Mouse (Mus musculus) frontal cortex, postnatal 25 days (tissue): ENCODE results near the gene Gbp2b.
"Not testable (repeated sequence)": the region's sequence is repeated elsewhere in the genome, so short reads cannot be mapped to it uniquely, and the experiment has no call there.

Experiments
- DNase-seq, 2 experiments: peaks; one replicate each; pipeline ENCODE4 v3.0.0; 2022; ENCODE audit warnings: low spot score in 2 of 2

The Gbp2b gene

DNA sequence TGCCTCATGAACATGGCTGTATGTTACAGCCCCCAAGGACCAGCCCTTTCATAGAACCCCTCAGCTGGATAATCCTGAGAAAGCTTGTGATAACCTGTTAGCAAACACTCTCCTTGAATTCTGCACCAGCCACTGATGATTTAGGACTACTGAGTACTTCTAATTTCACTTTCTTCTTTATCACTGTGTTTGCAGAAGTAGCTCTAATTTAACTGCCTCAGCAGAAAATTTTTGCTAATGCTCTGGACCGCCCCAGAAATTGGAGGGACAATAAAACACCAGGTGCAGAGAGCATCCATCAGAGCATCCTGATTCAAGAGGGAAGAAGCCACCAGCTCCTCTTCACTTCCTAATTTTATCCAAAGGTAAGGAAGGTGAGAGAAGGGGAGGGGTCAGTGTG, at the start of gene Gbp2b:
Gene Gbp2b (plus strand): TSS at position 301 of the 400 bp plus-strand sequence.
- no peak for DNase-seq

DNA sequence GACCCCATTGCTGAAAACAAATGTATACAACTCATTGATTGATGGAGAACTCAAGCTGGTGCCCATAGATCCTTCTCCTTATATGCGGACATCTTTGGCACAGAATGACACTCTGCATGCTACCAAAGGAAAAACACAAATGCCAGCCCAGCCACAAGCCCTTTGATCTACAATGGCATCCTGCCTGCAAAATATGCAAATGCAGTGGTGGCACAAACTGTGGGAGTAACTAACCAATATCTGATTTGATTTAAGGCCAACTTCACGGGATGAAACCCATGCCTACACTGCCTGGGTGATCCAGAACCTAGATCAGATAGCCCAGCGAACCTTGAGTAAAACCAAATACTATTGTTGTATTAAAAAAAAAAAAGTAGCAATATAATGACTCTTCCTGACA, 48.0 kb upstream of the Gbp2b start:
- no peak for DNase-seq

DNA sequence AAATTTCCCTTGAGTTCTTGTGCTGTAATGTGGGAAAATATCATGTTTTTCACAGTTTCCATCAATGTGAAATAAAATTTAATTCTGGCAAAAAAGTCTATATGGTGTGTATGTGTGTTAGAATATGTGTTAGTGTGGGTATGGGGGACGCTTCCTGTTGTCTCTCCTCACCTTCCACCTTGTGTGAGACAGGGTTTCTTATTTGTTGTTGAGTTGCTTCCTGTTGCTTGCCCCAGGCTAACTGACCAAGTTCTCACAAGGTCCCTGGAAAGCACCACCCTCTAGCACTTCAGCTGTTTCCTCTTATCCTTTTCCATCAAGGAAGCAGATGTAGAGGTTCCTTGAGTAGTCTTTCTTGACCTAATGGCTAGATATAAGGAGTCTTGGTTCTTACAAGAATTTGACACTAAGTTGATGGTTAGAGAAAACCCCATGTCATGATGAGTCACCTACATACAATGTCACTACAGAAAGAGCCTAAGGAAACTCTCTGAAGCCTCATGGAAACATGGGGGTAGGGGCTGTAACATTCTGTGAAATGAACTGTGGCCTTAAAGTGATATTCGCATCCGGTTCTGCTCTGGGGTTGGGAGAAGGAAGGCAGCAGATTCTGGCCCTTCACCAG, 44.5 kb upstream of the Gbp2b start:
- DNase-seq: no peak

DNA sequence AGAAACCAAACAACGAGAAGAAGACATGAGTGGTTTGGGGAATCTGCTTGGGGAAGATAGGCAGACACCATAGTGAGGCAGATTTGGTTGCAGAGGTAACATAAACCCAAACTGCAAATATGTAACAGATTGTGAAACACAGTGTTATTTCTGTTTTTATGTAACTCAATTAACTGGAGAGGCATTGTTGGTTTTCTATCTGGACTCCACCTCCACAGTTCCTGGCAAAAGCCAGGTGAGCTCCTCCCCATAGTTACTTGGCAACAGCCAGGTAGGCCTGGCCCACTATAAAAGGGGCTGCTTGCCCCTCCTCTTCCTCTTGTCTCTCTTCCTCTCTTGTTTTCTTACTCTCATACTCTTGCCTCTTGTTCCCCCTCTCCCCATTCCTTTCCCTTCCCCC, 40.0 kb upstream of the Gbp2b start:
- DNase-seq: no peak

DNA sequence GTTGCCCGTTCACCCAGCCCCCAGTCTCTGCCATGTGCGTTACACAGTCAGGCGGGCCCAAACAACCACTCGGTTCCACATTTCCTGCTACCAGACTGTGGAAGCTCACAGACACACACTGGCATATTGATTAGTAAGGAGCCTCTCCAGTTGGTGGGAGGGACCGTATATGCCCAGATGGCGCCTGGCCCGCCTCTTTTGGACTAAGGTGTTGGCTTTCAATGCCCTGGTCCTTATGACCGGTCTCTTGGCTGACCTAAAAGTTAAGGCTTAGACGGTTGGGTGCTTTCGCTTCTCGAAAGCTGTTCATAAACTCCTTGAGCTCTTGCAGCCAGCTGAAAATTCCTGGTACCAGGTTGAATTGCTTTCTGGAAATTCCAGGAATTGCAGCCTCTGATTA, 39.0 kb upstream of the Gbp2b start:
- DNase-seq: no peak

DNA sequence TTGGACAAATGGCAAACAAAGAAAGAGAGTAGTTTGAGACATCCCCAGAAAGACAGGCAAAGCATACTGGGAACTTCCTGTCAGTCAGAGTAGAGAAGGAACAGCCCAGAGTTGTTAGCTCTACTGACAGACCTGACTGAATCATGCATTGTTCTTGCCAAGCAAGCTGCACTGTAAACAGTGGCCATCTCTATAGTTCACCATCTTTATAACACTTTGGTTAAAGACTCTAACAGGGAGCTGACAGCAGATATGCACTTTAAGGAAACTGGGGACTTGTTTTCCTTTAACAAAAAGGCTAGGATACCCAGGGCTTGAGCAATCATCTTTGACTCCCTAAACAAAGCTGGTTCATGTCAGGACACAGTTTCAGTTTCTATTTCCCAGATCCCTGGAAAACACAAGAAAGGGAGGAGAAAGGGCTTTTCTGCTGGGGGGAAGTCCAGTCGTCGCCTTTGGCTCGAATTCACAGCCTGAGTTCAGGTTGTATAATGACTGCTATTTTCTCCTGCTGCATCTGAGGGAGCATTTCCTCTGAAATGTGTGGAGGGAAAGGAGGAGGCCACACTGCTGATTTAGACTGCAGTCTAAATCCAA, 34.9 kb upstream of the Gbp2b start, which contains the start of gene Gbp3:
Gene Gbp3 (plus strand): TSS at position 395 of the 597 bp plus-strand sequence.
- DNase-seq: no peak

DNA sequence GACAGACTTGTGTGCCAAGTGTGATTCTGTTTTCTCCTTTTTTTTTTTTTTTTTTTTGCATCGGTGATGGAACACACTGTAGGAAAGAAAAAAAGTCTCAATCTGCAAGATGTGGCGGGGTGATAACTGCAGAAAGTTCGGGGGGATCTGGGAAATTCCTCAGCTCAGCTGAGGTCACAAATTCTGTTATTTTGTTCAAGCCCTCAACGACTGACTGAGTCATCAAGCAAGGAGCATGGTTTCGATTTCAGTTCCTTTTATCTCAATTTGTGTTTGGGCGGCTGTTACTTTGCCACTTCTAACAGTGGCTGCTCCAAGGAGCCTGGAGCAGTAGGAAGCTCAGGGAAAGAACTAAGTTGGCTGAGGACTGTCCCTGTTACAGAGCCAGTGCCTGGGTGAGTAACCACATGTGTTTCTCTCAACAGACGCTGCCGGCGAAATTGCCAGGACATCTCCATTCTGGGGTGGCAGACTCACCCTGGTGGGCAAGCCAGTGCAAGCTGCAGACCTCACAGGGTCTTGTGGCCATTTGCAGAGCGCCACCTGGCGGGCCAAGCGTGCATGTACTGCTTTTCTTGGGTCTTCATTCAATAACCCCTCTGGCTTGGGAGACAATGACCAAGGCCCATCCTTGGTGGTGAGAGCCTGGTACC, 34.2 kb upstream of the Gbp2b start:
- DNase-seq: peak; percentile 63 to 74

DNA sequence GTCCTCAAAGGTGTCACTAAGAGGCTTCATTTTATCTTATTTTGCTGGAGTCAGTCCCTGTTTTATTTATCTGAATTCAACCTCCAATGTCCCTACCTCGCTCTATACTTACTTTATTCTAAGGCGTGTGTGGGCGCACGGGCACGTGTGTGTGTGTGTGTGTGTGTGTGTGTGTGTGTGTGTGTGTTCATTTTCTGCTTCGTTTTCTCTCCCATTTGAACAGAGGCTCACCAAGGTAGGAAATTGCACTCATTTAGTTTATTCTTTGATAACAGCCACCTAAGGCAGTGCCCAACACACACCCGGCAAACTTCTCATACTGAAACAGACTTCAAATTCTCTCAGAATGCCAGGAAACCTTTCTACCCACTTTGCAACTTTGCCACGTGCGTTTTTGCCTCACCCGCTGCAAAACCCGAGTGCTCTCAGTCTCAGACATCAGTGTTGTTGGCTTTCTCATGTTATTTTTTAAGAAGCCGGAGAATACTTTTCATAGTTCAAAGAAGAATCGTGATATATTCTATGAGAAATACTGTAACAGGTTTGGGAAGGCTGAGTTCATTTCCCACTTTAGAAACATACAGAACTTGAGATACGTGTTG, 33.5 kb upstream of the Gbp2b start:
- DNase-seq: no peak

DNA sequence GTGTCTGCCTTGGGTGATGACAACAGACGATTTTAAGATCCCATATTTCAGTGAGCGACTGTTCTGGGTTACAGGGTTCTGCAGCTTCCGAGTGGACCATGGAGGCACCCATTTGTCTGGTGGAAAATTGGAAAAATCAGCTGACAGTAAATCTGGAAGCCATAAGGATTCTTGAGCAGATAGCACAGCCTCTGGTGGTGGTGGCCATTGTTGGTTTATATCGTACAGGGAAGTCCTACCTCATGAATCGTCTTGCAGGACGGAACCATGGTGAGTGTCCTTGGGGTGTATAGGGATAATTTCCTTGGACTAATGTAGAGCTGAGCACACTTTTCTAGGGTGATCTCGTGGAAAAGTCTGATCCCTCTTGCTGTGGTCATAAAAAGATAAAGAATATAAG, 33.0 kb upstream of the Gbp2b start:
- no peak for DNase-seq

DNA sequence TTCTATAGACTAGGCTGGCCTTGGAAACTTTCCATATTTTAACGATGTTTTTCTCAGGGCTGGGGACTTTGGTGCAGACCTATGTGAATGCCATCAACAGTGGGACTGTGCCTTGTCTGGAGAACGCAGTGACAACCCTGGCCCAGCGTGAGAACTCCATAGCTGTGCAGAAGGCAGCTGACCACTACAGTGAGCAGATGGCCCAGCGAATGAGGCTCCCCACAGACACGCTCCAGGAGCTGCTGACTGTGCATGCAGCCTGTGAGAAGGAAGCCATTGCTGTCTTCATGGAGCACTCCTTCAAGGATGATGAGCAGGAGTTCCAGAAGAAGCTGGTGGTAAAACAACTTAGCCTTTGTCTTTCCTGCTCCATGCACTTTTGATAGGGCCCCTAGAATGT, 27.2 kb upstream of the Gbp2b start:
- not testable (repeated sequence) for DNase-seq

DNA sequence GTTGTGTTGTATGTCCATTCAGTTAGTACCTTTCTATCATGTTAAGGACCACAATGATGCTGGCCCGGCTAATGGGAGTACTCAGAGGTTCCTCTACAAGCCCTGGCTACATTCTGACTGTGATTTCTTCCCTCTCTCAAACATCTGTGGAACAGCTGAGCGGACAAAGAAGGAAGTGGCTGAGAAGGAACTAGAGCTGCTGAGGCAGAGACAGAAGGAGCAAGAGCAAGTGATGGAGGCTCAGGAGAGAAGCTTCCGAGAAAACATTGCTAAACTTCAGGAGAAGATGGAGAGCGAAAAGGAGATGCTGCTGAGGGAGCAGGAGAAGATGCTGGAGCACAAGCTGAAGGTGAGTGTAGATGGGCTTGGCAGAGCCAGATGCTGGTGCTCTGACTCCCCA, 23.9 kb upstream of the Gbp2b start:
- no peak for DNase-seq

DNA sequence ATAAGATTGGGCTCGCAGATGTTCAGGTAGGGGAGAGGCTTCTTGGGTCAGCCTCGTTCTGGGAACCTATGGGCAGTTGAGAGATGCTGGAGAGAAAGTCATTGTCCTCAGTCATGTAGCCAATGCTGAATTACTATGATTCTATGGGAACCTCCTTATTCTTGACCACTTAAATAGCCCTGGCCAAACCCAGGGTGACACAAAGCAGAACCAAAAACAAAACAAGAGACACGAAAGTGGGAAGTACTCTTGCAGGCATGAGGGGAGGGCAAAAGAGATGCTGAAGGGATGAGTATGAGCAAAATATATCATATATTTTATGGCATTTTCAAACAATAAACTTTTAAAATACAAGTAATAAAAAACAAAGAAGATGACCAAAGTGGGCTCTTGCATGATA, 17.5 kb upstream of the Gbp2b start:
- DNase-seq: no peak

DNA sequence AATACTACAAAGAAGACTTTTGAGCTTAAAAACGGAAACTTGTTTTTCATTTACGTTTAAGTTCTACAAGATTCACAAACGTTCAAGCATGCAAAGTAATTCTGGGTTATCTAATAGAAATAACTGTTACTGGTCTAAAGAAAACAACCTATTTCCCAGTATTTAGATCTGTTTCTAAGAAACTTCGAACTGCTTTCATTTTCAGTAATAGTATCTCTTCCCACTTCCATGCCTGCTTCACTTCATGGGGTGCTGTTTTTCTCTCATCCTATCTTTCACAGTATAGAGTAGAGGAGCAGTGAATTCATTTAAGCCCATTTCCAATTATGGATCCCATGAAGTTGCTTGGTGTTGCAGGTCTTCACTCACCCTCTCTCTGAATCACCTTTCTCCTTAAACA, 16.3 kb upstream of the Gbp2b start:
- no peak for DNase-seq

DNA sequence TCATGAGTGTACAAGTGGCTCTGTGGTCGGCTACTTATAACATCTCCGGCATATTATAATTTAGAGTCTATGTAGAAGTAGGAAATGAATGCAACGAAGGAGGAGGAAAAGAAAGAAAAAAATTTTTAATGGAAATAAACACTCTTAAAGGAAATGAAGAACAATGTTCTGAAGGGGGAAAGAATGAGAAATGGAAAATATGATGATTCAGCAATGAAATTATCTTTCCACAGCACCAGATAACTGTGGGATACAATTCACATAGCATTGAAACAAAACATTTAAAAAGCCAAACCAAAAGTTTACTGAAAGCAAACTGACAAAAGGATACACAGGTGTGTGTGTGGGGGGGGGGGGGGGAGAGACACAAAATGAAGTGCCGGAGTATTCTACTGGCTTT, 11.6 kb upstream of the Gbp2b start:
- DNase-seq: no peak

DNA sequence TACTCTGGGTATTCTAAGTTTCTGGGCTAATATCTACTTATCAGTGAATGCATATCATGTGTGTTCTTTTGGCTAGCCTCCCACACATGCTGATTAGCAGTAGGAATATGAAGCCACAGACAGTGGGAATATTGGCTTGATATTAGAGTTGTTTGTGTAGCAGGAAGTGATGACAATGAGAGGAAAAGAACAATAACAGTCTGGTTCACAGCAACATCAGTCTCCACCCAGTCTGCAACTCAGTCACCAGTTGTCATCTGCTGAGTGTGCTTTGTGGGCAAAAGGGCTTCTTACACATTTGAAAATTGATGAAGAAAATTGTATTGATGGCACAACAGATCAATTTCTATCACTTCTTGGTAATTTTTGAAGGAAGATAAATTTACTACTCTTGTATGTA, 7.3 kb upstream of the Gbp2b start:
- DNase-seq: no peak

DNA sequence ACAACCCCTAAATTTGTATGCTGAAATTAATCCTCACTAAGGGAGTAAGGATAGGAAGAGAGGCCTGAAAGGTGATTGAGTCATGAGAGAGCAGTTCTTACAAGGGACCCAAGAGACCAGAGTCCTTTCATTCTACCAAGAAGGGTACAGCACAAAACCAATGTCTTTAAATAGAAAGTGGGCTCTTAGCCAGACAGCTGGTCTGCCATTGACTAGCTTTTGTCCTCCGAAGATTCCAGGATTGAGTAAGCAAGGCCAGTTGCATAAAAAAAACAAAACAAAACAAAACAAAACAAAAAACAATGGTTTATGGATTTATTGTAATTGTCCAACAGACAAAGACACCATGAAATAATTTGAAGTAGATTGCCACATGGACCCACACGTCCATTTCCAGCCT, 5.8 kb upstream of the Gbp2b start:
- DNase-seq: no peak

DNA sequence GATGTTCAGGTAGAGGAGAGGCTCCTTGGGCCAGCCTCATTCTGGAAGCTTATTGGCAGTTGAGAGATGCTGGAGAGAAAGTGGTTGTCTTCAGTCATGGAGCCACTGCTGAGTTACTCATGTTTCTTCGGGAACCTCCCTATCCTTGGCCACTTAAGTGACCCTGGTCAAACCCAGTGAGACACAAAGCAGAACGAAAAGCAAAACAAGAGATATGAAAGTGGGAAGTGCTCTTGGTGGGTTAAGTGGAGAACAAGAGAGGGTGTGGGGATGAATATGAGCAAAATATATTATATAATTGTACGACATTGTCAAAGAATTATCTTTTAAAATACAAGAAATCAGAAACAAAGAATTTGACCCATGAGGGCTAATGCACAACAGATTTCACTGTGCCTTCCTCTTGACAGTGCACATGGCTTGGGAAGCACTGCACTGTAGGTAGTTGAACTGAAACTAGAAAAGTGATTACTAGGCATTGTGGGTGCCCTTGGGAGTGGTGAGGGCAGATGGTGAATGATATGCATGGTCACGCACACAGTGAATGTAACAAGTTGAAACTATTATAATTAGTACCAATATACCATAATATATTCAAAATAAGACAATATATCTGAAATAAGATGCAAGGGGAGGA, 4.1 kb upstream of the Gbp2b start:
- DNase-seq: no peak

DNA sequence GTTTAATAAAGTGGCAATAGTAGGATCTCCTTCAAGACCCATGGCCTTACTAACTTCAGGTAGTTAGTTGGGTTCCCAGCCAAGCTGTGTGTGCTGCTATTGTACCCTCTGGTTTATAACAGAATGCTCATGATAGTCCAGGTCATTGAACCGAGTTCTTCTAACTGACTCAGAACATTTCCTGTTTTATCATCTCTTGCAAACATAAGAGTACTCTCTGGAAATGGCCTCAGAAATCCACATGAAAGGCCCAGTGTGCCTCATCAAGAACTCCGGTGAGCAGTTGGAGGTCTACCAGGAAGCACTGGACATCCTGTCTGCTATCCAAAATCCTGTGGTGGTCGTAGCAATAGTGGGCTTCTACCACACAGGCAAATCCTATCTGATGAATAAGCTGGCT, 3.3 kb downstream of the Gbp2b start:
- DNase-seq: no peak

DNA sequence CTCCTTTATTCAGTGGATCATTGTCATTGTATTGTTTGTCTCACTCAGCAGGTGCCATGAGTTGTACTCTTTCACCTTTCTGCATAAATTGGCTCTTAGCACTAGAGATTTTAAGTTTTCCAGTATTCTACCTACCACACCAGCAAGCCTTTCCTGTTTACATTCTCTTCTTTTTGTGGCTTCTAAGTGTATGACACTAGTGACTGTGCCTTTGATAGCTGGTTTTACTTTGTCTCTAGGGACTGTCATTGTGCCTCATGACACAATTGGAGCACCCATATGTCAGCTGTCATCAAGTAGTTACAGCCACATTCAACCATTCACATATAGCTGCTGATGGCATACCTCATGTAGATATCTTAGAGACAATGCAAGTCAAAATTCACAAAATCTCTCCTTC, 7.0 kb downstream of the Gbp2b start:
- DNase-seq: no peak

DNA sequence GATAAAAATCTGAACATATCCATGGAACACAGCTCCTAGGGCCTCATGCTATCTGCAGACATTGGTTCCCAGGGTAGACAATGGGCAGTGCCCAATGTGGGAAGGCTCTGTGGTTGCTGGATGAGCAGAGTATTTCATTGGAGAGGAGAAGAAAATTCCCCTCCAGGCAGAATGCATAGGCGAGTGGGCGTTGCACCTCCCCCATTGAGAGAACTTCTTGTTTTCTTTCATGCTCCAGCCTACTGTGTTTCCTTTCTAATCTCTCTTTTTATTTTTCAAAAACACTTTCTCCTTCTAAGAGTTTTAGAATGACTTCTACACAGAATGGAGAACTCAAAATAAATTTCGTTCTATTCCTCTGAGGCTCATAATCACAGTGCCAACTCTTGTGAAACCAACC, 24.0 kb downstream of the Gbp2b start:
- no peak for DNase-seq

DNA sequence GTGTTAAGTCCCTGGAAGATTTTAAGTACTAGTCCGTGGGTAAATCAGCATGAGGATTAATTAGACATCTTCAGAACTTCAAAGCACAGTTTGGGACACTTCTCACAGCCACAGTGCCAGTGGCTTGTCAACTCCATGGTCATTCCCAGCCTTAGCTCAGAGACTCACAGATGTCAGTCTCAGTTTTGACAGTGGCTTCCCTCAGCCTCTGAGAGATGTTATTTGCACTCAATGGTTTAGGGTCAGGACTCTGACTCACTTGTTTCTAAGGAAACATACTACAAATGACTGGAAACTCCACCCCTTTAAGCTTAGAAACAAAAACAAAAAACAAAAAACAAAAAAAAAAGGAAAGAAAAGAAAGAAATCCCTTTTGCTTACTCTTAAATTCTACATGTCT, 25.0 kb downstream of the Gbp2b start:
- no peak for DNase-seq

DNA sequence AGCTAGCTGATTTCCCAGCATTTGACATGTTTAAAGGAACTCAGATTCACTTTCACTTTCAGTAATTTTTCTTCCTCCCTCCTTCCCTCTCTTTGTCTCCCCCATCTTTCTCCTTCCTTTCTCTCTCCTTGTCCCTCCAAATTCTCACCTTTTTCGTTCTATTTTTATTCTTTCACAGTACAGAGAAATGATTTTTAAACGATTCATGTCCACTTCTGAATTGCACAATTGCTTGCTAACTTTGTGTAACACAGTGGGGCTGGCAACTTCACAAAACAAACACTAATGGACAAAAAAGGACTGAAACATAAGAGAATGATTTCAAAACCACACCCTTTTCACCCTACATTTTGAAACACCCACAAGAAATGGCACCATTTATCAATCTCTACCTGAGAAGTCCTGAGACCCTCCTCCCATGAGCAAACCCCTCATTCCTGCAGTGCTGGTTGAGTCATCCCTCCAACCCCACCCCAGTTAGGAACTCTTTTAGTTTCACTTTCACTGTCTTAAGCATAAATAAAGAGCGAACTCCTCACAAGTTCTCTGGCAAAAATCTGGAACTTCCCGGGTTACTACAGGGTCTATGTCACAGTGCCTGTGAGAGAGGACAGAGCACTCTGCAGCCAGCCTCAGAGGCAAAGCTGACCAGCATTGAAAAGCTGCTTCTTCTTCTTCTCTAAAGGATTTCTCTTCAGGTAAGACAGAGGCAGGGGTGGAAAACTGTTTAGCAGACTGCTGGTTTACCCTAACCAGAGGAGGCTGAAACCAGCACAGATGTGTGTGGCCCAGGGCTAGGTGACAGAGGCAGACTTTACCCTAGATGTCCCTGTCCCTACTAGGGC, 25.7 kb downstream of the Gbp2b start, which contains the start of gene Gbp2:
Gene Gbp2 (plus strand): TSS at position 492 of the 845 bp plus-strand sequence.
- no peak for DNase-seq
